Mouse (Mus musculus): Measurements from ENCODE around the gene Fam69a. TPM values are rescaled to one million over a fixed set of nuclear protein-coding genes. Genes with fewer than 3 reads are reported as not detected.
"Not testable (repeated sequence)": the region's sequence is repeated elsewhere in the genome, so short reads cannot be mapped to it uniquely, and the experiment has no call there.

The Fam69a gene
- total RNA-seq, 1 experiment from 2014 or later: 15.5 TPM

DNA sequence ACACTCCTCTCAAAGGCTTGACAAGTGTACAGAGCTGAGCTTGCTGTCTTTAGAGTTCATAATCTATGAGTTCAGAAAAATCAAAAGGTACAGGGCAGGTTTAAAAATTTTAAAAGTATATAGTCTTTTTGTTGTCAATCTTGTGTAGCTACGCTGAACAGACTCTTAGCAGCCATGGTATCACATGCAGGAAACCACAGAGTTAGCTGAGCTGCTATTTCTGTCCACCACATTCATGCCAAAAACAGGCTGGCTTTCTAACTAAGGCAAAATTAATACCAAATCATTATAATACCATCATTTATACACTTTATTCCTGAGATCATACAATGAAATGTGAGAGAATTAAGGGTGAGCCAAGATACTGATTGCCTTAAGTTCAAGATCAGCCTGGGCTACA is 40.4 kb downstream of the Fam69a start:
- DNase-seq: no peak

- no peak for DNase-seq
Observed at GRCm38 (mm10) chr5:107943526-107943925, 43.4 kb downstream of the Fam69a start.

DNA sequence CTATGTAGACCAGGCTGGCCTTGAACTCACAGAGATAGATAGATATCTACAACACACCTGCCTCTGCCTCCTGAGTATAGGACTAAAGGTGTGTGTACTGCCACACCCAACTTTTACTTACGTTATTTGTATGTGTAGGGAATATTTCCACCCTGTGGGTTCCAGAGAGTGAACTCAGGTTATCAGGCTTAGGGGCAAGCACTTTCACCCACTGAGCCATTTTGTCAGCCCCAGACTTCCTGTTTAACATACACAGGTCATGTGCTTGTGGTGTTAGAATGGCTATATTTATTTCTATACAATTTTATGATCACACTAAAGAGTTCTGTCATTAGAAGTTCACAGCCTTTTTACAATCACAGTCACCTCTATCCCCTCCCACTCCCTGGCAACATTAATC is 43.9 kb downstream of the Fam69a start:
- DNase-seq: no peak

GRCm38 (mm10) chr5:107941222-107941621 is 45.7 kb downstream of the Fam69a start:
- no peak for DNase-seq

- DNase-seq: no peak
Observed at GRCm38 (mm10) chr5:107939701-107940100, 47.2 kb downstream of the Fam69a start.

DNA sequence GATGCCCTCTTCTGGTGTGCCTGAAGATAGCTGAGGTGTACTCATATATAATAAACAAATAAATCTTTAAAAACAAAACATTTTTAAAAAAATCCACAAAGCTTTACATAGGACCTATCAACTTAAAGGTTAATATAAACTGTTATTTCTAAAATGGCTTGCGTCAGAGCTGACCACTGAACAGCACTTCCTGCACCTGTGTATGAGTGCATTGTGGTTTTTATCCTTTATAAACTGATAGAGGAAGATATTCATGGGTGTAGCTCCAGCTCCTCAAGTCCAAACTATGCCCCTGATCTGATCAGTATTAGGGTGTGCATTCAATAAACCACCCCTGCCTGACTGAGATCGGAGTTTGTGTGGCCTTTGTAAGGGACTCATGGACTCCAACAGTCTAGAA is 48.0 kb downstream of the Fam69a start:
- no peak for DNase-seq

GRCm38 (mm10) chr5:107938483-107938882 is 48.4 kb downstream of the Fam69a start:
- DNase-seq: not testable (repeated sequence)

- DNase-seq: no peak
Observed at GRCm38 (mm10) chr5:107936625-107937389, 50.1 kb downstream of the Fam69a start.

- no peak for DNase-seq
Observed at GRCm38 (mm10) chr5:107934770-107935543, 51.9 kb downstream of the Fam69a start.

GRCm38 (mm10) chr5:107933202-107933974 is 53.5 kb downstream of the Fam69a start:
- no peak for DNase-seq

DNA sequence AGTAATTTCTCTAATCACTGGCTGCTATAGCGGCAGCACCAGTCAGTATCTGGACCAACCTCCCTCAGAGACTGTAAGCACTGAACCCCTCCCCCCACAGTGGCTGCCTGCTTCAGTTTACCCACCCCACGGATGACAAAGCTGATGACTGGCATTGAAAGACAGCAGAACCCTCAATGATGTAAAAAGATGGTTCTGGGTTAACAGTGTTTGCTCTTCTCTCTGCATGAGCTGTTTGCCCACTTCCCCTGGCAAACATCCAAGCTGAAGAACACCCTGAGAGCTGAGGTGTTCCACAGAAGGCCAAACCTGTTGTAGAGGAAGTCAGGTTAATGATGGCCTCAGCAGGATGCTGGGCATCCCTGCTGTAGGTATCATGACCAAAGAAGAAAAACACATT is 54.3 kb downstream of the Fam69a start:
- DNase-seq: no peak

GRCm38 (mm10) chr5:107926550-107927249 is 60.2 kb downstream of the Fam69a start:
- DNase-seq: no peak

- DNase-seq: no peak
Observed at GRCm38 (mm10) chr5:107924564-107924963, 62.3 kb downstream of the Fam69a start.

DNA sequence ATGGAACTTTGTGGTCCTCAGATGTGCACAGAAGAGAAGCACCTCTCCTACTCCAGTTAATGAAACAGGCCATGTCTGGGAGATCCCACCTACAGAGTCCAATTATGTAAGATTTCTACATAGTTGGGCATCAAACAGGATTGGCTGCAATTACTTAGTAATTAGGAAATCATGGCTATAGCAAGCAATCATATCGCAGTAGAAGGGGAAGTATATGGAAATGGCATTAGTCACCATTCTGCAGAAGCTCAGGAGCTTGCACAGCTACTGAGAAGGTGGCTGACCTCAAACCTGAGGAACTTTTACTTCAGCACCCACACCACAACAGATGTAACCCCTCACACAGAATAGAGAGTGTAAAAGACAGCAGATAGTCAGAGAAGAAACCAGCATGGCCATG is 64.0 kb downstream of the Fam69a start:
- DNase-seq: no peak

DNA sequence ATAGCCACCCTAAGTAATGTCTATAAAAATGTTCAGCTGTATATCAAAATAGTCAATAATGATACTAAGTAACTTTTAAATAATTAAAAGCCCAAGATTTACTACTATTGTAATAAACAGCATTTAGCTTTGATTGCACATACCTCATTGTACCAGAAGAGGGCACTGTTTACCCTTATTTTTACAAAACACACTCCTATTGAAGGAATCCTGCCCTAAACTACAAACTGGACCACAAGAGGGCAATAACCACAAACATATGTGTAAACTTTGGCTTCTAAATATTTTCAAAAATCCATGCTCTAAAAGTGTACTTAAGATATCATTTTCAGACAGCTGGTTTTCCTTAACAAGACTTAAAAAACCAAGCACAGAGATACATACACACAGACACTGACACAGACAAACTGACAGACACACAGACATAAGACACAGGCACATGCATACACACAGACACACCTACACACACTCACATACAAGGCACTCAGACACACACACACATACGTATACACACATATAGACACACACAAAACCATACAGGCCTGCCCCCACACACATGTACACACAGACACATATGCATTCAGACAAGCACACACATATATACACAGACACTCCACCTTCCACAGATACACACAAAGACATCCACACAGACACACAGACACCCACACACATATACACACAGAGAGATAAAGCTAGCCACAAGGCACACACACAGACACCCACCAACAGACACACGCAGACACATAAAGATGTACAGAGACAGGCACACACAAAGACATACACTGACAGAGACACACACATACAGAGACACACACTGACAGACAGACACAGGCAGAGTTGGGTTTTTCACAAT is 65.3 kb downstream of the Fam69a start:
- DNase-seq: peak; percentile 53

DNA sequence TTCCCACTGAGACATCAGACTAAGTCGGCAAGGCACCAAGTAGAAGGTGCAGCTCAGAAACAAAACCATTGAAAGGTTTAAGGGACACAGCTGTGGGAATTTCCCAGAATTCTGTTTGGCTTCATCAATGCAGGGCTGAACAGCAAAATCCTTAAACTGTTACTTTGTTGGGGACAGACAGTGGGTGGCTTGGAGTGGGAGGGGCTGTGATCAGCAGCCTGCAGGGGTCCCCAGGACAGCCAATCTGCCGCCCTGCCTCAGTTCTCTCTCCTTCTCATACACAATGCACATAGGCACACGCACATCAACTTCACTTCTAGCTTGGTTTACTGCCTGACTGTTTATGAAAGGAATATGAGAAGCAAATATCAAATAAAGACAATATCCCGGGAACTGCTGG is 71.6 kb downstream of the Fam69a start:
- DNase-seq: no peak

DNA sequence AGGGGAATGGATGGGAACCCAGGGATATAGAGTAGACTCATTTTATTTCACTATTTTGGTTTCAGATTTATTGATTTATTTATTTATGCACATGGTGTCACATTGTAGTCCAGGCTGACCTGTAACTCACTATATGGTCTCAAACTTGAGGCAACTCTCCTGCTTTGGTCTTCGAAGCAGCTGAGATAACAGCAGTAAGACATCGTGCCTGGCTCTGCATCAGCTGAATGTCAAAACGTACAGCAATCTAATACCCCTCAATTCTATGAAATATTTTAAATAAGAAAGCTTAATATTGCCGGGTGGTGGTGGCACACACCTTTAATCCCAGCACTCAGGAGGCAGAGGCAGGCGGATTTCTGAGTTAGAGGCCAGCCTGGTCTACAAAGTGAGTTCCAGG is 75.9 kb downstream of the Fam69a start:
- DNase-seq: no peak

DNA sequence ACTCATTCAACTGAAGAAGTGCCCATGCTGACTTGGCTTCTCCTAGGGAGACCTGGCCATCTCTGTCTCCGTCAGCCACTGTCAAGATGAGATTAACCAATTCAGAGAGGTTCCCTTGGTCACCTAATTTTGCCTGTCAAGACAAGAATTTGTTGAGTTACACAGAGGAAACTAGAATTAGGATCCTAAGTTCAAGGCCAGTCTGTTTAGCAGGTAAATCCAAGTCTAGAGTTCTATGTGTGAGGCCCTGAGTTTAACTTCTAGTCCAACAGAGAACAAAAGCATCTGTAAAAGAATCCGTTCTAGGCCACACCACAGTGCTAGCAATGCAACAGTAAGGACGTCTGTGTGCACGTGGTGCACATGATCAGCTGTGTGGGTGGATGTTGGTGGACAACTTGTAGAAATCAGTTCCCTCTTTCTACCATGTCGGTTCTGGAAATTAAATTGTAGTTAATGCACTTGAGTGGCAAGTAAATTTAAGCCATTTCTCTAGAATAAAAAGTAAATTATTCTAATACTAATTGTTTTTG is 76.7 kb downstream of the Fam69a start:
- no peak for DNase-seq

DNA sequence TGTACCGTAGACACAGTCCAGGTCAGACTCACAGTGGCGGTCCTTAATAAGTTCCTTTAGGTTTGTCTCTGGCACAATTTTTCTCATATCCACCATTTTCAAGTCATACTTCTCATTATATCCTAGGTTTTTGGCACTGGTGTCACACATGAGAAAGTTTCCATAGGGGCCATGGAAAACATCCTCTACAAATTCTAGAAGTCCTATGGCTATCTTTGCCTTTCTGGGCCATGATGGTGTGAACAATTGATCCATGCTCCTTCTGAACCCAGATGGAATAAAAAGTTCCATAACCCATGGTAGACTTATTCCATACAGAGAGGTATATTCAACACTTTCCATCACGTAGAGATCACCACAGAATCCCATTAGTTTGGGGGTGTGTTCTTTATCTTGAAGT is 77.2 kb downstream of the Fam69a start:
- DNase-seq: no peak

DNA sequence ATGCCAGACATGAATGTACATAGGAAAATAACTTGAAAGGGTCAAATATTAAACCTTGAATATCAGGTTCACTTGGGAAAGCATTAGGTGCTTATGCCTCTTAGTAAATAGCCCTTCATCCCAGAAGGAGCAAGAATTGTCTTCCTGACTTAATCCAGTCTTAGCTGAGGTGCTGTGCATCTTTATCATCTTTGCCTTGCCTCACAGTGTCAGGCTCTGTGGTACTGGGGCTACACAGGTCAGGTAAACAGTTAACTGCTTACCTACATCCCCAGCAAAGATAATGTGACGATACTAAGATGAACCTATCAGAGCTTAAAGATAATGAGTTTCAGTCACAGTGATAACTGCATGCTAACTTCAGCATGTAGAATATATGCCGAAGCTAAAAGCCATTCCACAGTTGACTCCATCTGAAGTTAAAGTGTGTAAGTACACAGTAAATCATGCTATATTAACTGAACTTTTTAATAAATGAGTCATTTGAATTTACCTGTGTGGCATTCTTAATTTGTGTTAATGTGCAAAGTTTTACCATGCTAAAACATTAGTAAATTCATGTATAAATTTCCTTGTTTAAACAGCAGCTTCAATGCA is 78.3 kb downstream of the Fam69a start:
- DNase-seq: no peak

DNA sequence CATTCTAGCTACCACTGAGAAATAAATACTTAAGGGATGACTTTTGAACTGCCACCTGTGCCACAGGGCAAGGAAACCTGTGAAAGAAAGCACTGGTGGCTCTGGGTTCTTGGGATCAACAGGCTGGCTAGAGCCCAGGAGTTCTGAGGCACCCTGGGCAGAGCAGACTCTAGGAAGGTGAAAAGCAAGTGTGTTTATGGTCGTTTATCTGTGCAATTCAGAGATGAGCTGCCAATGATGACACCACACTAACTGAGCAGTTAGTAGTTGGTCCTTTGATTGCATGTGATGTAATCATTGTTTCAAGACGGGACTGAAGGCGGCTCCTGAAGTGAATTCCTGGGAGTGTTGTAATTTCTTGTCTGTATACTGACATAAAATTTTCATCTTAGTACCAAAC is 82.6 kb downstream of the Fam69a start:
- no peak for DNase-seq

Data from adrenal gland, postnatal 14 days (tissue).